Mouse (Mus musculus): ENCODE measurements around the gene Cnga3. TPM values are rescaled to one million over a fixed set of nuclear protein-coding genes. Genes with fewer than 3 reads are reported as not detected.

The Cnga3 gene
- polyA plus RNA-seq (2016; fragmentation: Nextera tagmentation; extraction: Ambion mirVana), result not detected in 2 replicates

DNA sequence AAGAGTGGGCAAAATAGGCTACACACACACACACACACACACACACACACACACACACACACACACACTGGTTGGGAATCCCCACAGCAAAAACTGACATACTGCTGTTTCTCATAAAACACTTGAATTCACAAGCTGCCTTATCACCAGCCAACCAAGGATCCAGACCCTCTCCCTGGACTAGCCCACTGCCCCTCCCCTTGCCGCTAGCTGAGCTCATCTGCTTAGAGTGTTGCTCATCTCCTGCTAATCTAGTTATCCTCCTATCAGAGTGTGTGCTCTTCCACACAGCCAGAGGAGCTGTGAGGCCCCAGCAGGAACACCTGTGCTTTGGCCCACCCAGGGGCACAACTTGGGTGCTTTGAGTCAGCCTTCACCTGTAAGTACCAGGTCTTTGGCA is at the start of gene Cnga3:
Gene Cnga3, plus strand, starts transcription at position 291 of the 400 bp plus-strand sequence.
- Histone ChIP-seq H3K4me3 (no peak within 1 kb of the TSS), H3K27ac (ENCODE audit: poor library complexity, severe bottlenecking) (no peak within 1 kb of the TSS), H3K9me3 (replicated peaks) (no peaks in the 10 kb centered on the region), H3K4me2 (no peak within 1 kb of the TSS), H3K9ac (no peak within 1 kb of the TSS), H3K27me3 (replicated peaks) (peaks cover 6% of the 10 kb centered on the region), H3K36me3 (no peaks in the 10 kb centered on the region), H3K4me1 (replicated peaks) (no peaks in the 10 kb centered on the region)
- ATAC-seq (ENCODE audit: insufficient number of reproducible peaks, low FRiP score), result no peak
- WGBS, result 33% methylated on average over 1 of the region's 1 CpGs

DNA sequence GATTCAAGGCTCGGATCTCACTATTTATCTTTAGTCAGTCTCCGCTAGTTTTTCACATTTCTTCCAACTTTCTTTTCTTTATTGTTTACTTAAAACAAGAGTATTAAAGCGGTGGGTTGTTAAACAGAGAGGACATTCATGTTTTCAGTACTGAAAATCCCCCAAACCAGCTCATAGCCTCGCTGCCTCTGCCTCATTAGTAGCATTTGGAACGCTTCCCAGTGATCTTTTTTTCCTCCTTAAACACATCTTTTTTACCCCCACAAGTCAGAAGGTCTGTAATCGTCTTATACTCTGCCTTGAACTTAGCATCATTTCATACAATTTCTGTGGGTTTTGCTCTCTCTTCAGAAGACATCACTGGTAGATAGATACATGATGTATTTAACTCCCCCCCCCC is 48.2 kb upstream of the Cnga3 start:
- no peak overlapping the region for H3K27ac ChIP-seq (ENCODE audit: poor library complexity, severe bottlenecking)
- H3K4me2 ChIP-seq, result no peak overlapping the region
- H3K9ac ChIP-seq, result no peak overlapping the region
- H3K9me3 ChIP-seq (replicated peaks), result peaks cover 19% of the 10 kb centered on the region
- no peaks in the 10 kb centered on the region for H3K4me1 ChIP-seq (replicated peaks)
- no peak overlapping the region for H3K4me3 ChIP-seq
- 56% methylated on average over 6 of the region's 6 CpGs for WGBS
- H3K36me3 ChIP-seq, result no peaks in the 10 kb centered on the region
- 0 out of 2 replicates have a peak, but pooled peaks cover 4% of the 10 kb centered on the region for H3K27me3 ChIP-seq (replicated peaks)
- no peak for ATAC-seq (ENCODE audit: insufficient number of reproducible peaks, low FRiP score)

DNA sequence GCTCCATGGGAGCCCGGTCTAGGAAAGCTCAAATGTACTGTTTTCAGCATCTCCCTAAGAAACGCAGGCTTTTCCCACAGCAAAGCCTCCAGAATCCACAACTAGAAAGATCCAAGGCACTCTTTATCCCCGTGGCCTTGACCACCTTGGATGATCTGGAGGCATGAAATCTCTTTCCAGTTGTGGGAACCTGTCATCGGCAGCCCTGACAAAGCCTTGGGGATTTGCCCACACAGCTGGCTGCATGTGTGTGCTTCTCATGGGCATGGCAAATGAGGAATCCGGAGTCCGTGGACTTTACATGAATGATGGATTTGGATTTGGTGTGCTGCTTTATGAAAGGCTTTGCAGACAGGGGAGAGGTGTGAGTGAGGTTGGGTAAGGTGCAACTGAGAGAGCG is 46.3 kb upstream of the Cnga3 start:
- Histone ChIP-seq H3K9me3 (replicated peaks) (peaks cover 8% of the 10 kb centered on the region; the same call in 1 of the 2 replicates), H3K4me1 (replicated peaks) (no peaks in the 10 kb centered on the region), H3K27ac (ENCODE audit: poor library complexity, severe bottlenecking) (no peak overlapping the region), H3K9ac (no peak overlapping the region), H3K36me3 (no peaks in the 10 kb centered on the region), H3K27me3 (replicated peaks) (0 out of 2 replicates have a peak, but pooled peaks cover 4% of the 10 kb centered on the region), H3K4me3 (no peak overlapping the region), H3K4me2 (no peak overlapping the region)
- ATAC-seq (ENCODE audit: insufficient number of reproducible peaks, low FRiP score), result no peak
- 77% methylated on average over 7 of the region's 7 CpGs for WGBS

DNA sequence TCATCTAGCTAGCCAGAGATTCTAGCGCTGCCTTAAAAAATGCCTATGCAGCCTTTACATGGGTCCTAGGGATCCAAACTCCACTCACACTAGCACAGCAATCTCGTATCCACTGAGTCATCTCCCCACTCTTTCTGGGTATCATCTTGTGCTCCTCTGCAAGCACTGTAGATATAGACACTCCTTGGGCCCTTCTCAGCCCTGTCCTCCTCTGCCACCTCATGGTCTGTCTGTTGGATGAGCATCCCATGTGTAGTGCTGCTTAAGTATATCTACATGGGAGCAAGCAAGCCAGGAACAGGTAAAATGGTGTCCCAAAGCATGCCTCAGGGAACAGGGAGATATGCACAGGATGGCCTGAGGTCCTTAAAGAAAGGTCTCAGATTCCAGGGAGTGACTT is 36.4 kb upstream of the Cnga3 start:
- H3K36me3 ChIP-seq, result no peaks in the 10 kb centered on the region
- H3K4me2 ChIP-seq, result no peak overlapping the region
- no peak overlapping the region for H3K4me3 ChIP-seq
- H3K9me3 ChIP-seq (replicated peaks), result 0 out of 2 replicates have a peak, but pooled peaks cover 3% of the 10 kb centered on the region
- no peak for ATAC-seq (ENCODE audit: insufficient number of reproducible peaks, low FRiP score)
- WGBS, result 81% methylated on average over 2 of the region's 2 CpGs
- H3K4me1 ChIP-seq (replicated peaks), result no peaks in the 10 kb centered on the region
- no peak overlapping the region for H3K9ac ChIP-seq
- no peaks in the 10 kb centered on the region for H3K27me3 ChIP-seq (replicated peaks)
- no peak overlapping the region for H3K27ac ChIP-seq (ENCODE audit: poor library complexity, severe bottlenecking)

DNA sequence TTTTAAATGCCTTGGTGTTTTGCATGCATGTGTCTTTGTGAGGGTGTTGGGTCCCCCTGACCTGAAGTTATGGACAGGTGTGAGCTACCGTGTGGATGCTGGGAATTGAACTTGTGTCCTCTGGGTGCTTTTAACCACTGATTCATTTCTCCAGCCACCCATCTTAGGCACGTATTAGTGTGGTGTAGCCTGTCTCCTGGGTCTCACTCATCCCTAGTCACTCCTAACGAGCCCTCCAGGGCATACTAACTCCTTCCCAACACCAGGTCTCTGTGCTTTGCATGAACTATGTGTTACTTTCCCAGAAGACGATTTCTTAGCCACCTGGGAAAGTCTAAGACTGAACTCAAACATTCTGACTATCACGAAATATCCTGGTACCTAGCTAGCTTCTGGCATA is 34.4 kb upstream of the Cnga3 start:
- H3K4me2 ChIP-seq, result no peak overlapping the region
- H3K36me3 ChIP-seq, result no peaks in the 10 kb centered on the region
- H3K4me1 ChIP-seq (replicated peaks), result no peaks in the 10 kb centered on the region
- no peak overlapping the region for H3K9ac ChIP-seq
- H3K27me3 ChIP-seq (replicated peaks), result no peaks in the 10 kb centered on the region
- H3K4me3 ChIP-seq, result no peak overlapping the region
- WGBS, result 73% methylated on average over 5 of the region's 5 CpGs
- no peak overlapping the region for H3K27ac ChIP-seq (ENCODE audit: poor library complexity, severe bottlenecking)
- ATAC-seq (ENCODE audit: insufficient number of reproducible peaks, low FRiP score), result no peak
- 0 out of 2 replicates have a peak, but pooled peaks cover 3% of the 10 kb centered on the region for H3K9me3 ChIP-seq (replicated peaks)

DNA sequence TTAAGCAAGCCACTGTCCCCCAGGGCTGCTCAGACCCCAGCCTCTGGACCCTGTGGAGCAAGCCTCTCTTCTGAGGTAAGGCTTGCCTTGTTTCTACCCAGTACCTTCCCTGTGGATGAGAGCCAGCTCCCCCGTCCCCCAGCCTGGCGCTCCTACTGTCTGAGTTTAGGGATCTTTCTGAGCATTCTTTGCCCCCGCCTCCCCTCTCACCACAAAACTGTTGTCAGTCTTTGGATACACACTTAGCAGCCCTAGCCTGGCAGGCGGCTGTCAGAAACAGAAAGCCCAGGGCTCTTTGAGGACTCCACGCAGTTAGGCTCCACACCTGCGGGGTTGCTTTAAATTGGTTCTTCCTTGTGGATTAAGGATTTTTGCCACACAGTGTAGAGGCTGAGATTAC is 27.2 kb upstream of the Cnga3 start:
- no peak overlapping the region for H3K4me3 ChIP-seq
- ATAC-seq (ENCODE audit: insufficient number of reproducible peaks, low FRiP score), result no peak

DNA sequence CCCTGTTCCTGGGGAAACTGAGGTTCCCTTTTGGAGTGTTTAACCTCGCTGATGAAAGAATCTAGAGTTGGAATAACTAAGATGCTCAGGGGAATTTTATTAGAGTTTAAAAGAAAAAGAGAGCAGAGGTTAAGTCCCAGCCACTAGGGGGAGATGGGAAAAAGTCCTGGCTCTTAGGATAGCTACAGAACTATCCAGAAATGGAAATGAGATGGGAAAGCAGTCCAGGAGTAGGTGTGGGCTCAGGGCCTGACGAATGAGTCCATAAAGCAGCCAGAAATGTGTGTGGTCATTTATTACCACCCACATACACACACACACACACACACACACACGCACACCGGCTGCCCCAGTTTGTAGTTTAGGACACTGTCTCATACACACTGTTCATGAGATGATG is 19.6 kb upstream of the Cnga3 start:
- ATAC-seq (ENCODE audit: insufficient number of reproducible peaks, low FRiP score), result no peak
- no peak overlapping the region for H3K4me3 ChIP-seq
- WGBS, result 57% methylated on average over 4 of the region's 4 CpGs
- H3K4me2 ChIP-seq, result no peak overlapping the region
- H3K4me1 ChIP-seq (replicated peaks), result no peaks in the 10 kb centered on the region
- H3K27me3 ChIP-seq (replicated peaks), result no peaks in the 10 kb centered on the region
- no peak overlapping the region for H3K9ac ChIP-seq
- no peak overlapping the region for H3K27ac ChIP-seq (ENCODE audit: poor library complexity, severe bottlenecking)
- H3K36me3 ChIP-seq, result no peaks in the 10 kb centered on the region
- H3K9me3 ChIP-seq (replicated peaks), result no peaks in the 10 kb centered on the region

More for the DNA sequence above, 27.2 kb upstream of the Cnga3 start:
- Histone ChIP-seq H3K9ac (no peak overlapping the region), H3K36me3 (no peaks in the 10 kb centered on the region), H3K4me1 (replicated peaks) (no peaks in the 10 kb centered on the region), H3K27me3 (replicated peaks) (0 out of 2 replicates have a peak, but pooled peaks cover 6% of the 10 kb centered on the region), H3K4me2 (no peak overlapping the region), H3K27ac (ENCODE audit: poor library complexity, severe bottlenecking) (no peak overlapping the region), H3K9me3 (replicated peaks) (no peaks in the 10 kb centered on the region)
- WGBS, result 62% methylated on average over 6 of the region's 6 CpGs

DNA sequence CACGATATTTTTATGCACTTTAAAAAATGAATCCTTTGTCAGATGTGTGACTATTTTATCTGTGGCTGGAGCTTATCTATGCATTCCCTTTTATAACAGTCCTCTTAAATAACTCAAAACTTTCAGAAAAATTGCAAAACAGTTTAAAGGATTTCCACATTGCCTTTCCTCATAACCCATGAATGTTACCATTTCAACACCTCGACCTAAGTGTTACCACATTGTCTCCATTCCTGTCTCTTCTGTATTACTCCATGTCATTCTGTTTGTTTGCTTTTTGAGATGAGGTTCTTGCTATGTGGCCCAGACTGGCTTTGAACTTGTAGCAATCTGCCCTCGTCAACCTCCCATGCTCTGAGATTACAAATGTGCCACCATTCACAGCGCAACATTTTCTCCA is 12.8 kb upstream of the Cnga3 start:
- H3K27me3 ChIP-seq (replicated peaks), result no peaks in the 10 kb centered on the region

DNA sequence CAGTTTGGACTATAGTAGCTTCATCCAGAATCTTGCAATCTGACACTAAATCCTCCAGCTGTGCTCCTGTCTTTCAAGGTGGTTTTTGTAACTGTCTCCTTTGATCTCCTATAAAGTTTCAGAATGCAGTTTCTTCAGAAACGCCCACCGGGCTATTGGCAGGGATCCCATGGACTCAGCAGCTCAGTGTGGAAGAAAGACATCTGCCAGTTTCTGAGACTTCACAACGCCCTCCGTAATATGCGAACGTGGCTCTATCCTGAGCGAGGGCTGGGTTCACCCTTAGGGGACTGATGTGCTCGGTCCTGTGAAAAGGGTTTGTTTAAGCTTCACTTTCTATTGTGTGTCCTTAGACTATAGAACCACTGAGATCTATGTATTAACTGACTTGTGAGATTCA is 6.5 kb upstream of the Cnga3 start:
- WGBS, result 74% methylated on average over 8 of the region's 8 CpGs
- Histone ChIP-seq H3K4me2 (no peak overlapping the region), H3K27me3 (replicated peaks) (no peaks in the 10 kb centered on the region), H3K9me3 (replicated peaks) (0 out of 2 replicates have a peak, but pooled peaks cover 3% of the 10 kb centered on the region), H3K36me3 (no peaks in the 10 kb centered on the region), H3K4me3 (no peak overlapping the region), H3K9ac (no peak overlapping the region), H3K27ac (ENCODE audit: poor library complexity, severe bottlenecking) (no peak overlapping the region), H3K4me1 (replicated peaks) (no peaks in the 10 kb centered on the region)
- ATAC-seq (ENCODE audit: insufficient number of reproducible peaks, low FRiP score), result no peak

More for the DNA sequence above, 12.8 kb upstream of the Cnga3 start:
- WGBS, result 79% methylated on average over 4 of the region's 4 CpGs
- Histone ChIP-seq H3K4me2 (no peak overlapping the region), H3K36me3 (no peaks in the 10 kb centered on the region), H3K27ac (ENCODE audit: poor library complexity, severe bottlenecking) (no peak overlapping the region), H3K9me3 (replicated peaks) (no peaks in the 10 kb centered on the region), H3K9ac (no peak overlapping the region), H3K4me3 (no peak overlapping the region), H3K4me1 (replicated peaks) (no peaks in the 10 kb centered on the region)
- ATAC-seq (ENCODE audit: insufficient number of reproducible peaks, low FRiP score), result no peak

DNA sequence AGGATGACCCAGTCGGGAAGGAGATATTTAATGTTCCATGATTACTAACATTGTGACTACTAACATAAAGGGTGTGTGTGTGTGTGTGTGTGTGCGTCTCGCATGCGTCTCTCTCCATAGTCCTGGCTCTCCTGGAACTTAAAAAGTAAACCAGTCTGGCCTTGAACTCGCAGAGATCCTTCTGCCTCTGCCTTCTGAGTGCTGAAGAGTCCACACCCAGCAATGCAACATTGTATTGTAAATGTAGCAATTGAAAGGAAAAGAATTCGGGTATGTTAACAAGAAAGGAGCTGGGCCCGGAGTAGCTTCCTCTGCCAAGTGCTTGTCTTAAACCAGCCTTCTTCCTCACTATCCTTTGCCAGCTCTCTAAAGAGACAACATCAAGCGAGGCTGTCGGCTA is 1.9 kb upstream of the Cnga3 start:
- no peaks in the 10 kb centered on the region for H3K36me3 ChIP-seq
- H3K9ac ChIP-seq, result no peak overlapping the region
- H3K4me2 ChIP-seq, result no peak overlapping the region
- H3K4me3 ChIP-seq, result no peak overlapping the region
- peaks cover 6% of the 10 kb centered on the region for H3K27me3 ChIP-seq (replicated peaks)
- 85% methylated on average over 9 of the region's 9 CpGs for WGBS
- no peak overlapping the region for H3K27ac ChIP-seq (ENCODE audit: poor library complexity, severe bottlenecking)
- 0 out of 2 replicates have a peak, but pooled peaks cover 3% of the 10 kb centered on the region for H3K9me3 ChIP-seq (replicated peaks)
- ATAC-seq (ENCODE audit: insufficient number of reproducible peaks, low FRiP score), result no peak
- no peaks in the 10 kb centered on the region for H3K4me1 ChIP-seq (replicated peaks)

DNA sequence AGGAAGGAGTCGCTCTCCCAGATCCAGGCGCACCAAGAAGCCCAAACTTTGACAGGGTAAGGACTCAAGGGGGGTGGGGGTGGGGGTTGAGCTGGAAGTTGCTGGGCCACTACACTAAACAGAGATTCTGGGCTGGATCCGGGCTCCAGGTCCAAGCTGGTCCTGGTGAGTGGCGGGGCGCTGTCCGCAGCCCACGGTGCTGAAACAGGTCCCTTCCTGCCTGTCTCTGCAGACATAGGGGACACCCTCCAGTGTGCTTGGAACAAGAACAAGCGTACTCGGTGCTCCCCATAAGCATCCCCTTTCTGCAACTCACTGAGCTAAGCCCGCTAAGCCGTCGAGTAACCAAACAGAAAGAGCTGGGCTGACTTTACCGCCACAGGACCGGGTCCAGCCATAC is 4.2 kb downstream of the Cnga3 start:
- 4% methylated on average over 14 of the region's 14 CpGs for WGBS
- H3K4me1 ChIP-seq (replicated peaks), result no peaks in the 10 kb centered on the region
- H3K9me3 ChIP-seq (replicated peaks), result no peaks in the 10 kb centered on the region
- peaks cover 6% of the 10 kb centered on the region for H3K27me3 ChIP-seq (replicated peaks)
- no peak overlapping the region for H3K9ac ChIP-seq
- H3K4me2 ChIP-seq, result no peak overlapping the region
- H3K4me3 ChIP-seq, result no peak overlapping the region
- no peak overlapping the region for H3K27ac ChIP-seq (ENCODE audit: poor library complexity, severe bottlenecking)
- no peaks in the 10 kb centered on the region for H3K36me3 ChIP-seq
- ATAC-seq (ENCODE audit: insufficient number of reproducible peaks, low FRiP score), result 0 out of 2 replicates have a peak, but pooled peaks have one; percentile 18

DNA sequence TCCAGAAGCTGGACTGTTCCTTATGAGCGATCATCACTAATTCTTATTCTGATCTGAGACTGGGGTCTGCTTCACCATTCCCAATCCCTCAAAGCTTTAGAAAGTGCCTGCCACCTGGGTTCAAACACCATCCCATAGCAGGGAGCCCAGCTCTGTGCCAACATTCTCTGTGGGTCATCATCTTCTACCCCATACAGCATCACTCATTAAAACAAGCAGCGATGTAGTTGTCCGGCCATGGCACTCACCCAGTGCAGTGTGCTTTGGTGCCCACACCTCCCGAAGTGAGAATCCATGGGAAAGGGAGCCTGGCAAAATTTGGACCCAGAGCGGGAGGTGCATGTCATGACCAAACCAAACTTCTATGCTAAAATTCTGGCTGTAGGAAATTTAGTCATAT is 5.4 kb downstream of the Cnga3 start:
- ATAC-seq (ENCODE audit: insufficient number of reproducible peaks, low FRiP score), result no peak
- no peak overlapping the region for H3K4me2 ChIP-seq
- no peaks in the 10 kb centered on the region for H3K9me3 ChIP-seq (replicated peaks)
- H3K36me3 ChIP-seq, result no peaks in the 10 kb centered on the region
- H3K4me1 ChIP-seq (replicated peaks), result no peaks in the 10 kb centered on the region
- H3K27ac ChIP-seq (ENCODE audit: poor library complexity, severe bottlenecking), result no peak overlapping the region
- WGBS, result 84% methylated on average over 5 of the region's 5 CpGs
- peaks cover 6% of the 10 kb centered on the region for H3K27me3 ChIP-seq (replicated peaks)
- H3K9ac ChIP-seq, result no peak overlapping the region
- no peak overlapping the region for H3K4me3 ChIP-seq
